In genomic region chr5:117345432-117345976, GRCm38 (mm10) we compare ENCODE assay signal across 17 mouse cellular contexts.
"Had no signal": no experiment of that assay in that cellular context is flagged by ENCODE, and none has a peak within 500 bp of the region (broad histone marks: within the 10 kb centered on the region; RNA-seq: fewer than 3 reads in every experiment).

No protein-coding gene starts in this region.

- H3K9me3 ChIP-seq: limb, embryonic 15.5 days; lung, embryonic 15.5 days had no signal

- H3K27ac ChIP-seq: kidney, postnatal 0 days; limb, embryonic 12.5 days; limb, embryonic 15.5 days; liver, embryonic 14.5 days; lung, embryonic 15.5 days; stomach, postnatal 0 days had no signal

- H3K27me3 ChIP-seq: limb, embryonic 12.5 days; limb, embryonic 15.5 days; lung, embryonic 15.5 days had no signal

- H3K4me3 ChIP-seq: limb, embryonic 12.5 days; limb, embryonic 15.5 days; lung, embryonic 15.5 days had no signal

- H3K4me1 ChIP-seq: limb, embryonic 12.5 days; limb, embryonic 15.5 days; lung, embryonic 15.5 days had no signal

- DNase-seq: kidney, adult 18-20 months; kidney, adult 9 months; kidney, postnatal 36 days; left cerebral cortex, postnatal 4 days; liver, postnatal 0 days; lung, postnatal 10 days; lung, postnatal 36 days; midbrain, embryonic 14.5 days; right cerebral cortex, postnatal 4 days; thymus, postnatal 25 days had no signal

- ATAC-seq: intestine, embryonic 16.5 days; liver, postnatal 0 days had no signal
